Mouse (Mus musculus) C2C12 (cell line): ENCODE measurements around the gene Trp53.

ENCODE experiments used
- CTCF ChIP-seq: IDR thresholded peaks from one replicate; pipeline ENCODE4 v1.5.1; 2011; ENCODE audit not compliant: control insufficient read depth, insufficient read depth, insufficient read length
- MYOD1 ChIP-seq: IDR thresholded peaks from one replicate; pipeline ENCODE4 v1.6.1; 2011; ENCODE audit warnings: low read depth; ENCODE audit not compliant: control insufficient read depth, insufficient read length

DNA sequence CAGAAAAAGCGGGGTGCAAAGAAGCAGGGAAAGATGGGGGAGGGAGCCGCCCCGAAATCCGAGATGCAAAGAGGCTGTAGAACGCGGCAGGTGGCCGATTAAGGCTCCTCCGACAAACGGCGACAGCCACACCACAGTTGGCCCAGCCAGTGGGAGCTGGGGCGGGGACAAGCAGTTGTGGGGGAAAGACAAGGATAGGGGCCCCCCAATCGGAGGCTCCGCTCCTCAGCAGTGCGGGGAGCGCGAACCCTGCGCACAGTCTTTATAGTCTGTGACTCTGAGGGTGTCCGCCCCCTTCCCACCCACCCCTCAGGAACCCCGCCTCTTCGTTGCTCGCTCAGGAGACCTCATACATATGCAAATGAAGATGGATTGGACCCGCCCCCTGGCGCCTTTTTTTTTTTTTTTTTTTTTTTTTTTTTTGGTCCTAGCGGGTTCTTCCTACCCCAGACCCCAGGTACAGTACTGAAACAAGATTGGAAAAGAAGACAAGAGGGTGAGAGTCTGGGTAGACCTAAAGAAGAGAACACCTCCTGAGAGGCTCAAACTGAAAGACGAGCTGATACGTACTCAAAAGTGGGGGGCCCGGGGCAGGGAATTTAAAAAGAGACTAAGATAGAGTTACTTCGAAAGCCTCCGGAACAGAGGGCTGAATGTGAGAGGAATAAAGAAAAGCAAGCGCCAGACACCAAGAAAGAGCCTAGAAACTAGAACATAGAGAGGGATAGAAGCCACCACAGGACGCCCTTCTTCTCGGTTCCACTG is 25.7 kb downstream of the Trp53 start, which contains the start of gene Atp1b2:
- TF ChIP-seq CTCF (no peak), MYOD1 (no peak)
